Mouse (Mus musculus): ENCODE results near the gene Gm11595. TPM values are rescaled to one million over a fixed set of nuclear protein-coding genes. Genes with fewer than 3 reads are reported as not detected.

Gene Gm11595
- polyA plus RNA-seq, 1 experiment from 2014 or later, result not detected

GRCm38 (mm10) chr11:99724061-99724460 lies 48.7 kb downstream of the Gm11595 start:
- no peak for ATAC-seq
- Histone ChIP-seq H3K4me1 (no peaks in the 10 kb centered on the region), H3K36me3 (ENCODE audit: poor library complexity, severe bottlenecking) (no peaks in the 10 kb centered on the region), H3K9me3 (replicated peaks) (no peaks in the 10 kb centered on the region), H3K4me2 (no peak overlapping the region), H3K27ac (no peak overlapping the region), H3K9ac (no peak overlapping the region), H3K27me3 (no peaks in the 10 kb centered on the region), H3K4me3 (no peak overlapping the region)
- WGBS, result 70% methylated on average over 2 of the region's 2 CpGs

Other genes starting within 250 kb of the Gm11595 start
- not detected in 2 replicates for gene Krt40, start 229.8 kb downstream of the Gm11595 start, polyA plus RNA-seq (2015; fragmentation: Nextera tagmentation; extraction: Ambion mirVana)
- gene Krtap3-3, start 222.0 kb downstream of the Gm11595 start, polyA plus RNA-seq (2015; fragmentation: Nextera tagmentation; extraction: Ambion mirVana), result not detected in 2 replicates
- not detected in 2 replicates for gene Krtap3-2, start 216.1 kb downstream of the Gm11595 start, polyA plus RNA-seq (2015; fragmentation: Nextera tagmentation; extraction: Ambion mirVana)
- not detected in 2 replicates for gene Gm11939, start 213.4 kb downstream of the Gm11595 start, polyA plus RNA-seq (2015; fragmentation: Nextera tagmentation; extraction: Ambion mirVana)
- not detected in 2 replicates for gene Krtap3-1, start 206.3 kb downstream of the Gm11595 start, polyA plus RNA-seq (2015; fragmentation: Nextera tagmentation; extraction: Ambion mirVana)
- gene Krtap1-5, start 191.9 kb downstream of the Gm11595 start, polyA plus RNA-seq (2015; fragmentation: Nextera tagmentation; extraction: Ambion mirVana), result not detected in 2 replicates
- gene Krtap1-4, start 189.3 kb downstream of the Gm11595 start, polyA plus RNA-seq (2015; fragmentation: Nextera tagmentation; extraction: Ambion mirVana), result not detected in 2 replicates
- not detected in 2 replicates for gene Krtap1-3, start 181.6 kb downstream of the Gm11595 start, polyA plus RNA-seq (2015; fragmentation: Nextera tagmentation; extraction: Ambion mirVana)
- not detected in 2 replicates for gene Krtap9-3, start 174.8 kb downstream of the Gm11595 start, polyA plus RNA-seq (2015; fragmentation: Nextera tagmentation; extraction: Ambion mirVana)
- not detected in 2 replicates for gene Gm11938, start 169.6 kb downstream of the Gm11595 start, polyA plus RNA-seq (2015; fragmentation: Nextera tagmentation; extraction: Ambion mirVana)
- gene Gm11937, start 162.7 kb downstream of the Gm11595 start, polyA plus RNA-seq (2015; fragmentation: Nextera tagmentation; extraction: Ambion mirVana), result not detected in 2 replicates
- gene Krtap2-4, start 158.1 kb downstream of the Gm11595 start, polyA plus RNA-seq (2015; fragmentation: Nextera tagmentation; extraction: Ambion mirVana), result not detected in 2 replicates
- not detected in 2 replicates for gene Gm11562, start 152.5 kb downstream of the Gm11595 start, polyA plus RNA-seq (2015; fragmentation: Nextera tagmentation; extraction: Ambion mirVana)
- gene Krtap4-1, start 144.7 kb downstream of the Gm11595 start, polyA plus RNA-seq (2015; fragmentation: Nextera tagmentation; extraction: Ambion mirVana), result not detected in 2 replicates
- gene Krtap4-2, start 137.8 kb downstream of the Gm11595 start, polyA plus RNA-seq (2015; fragmentation: Nextera tagmentation; extraction: Ambion mirVana), result not detected in 2 replicates
- gene Krtap4-7, start 128.8 kb downstream of the Gm11595 start, polyA plus RNA-seq (2015; fragmentation: Nextera tagmentation; extraction: Ambion mirVana), result not detected in 2 replicates
- gene Gm11555, start 122.7 kb downstream of the Gm11595 start, polyA plus RNA-seq (2015; fragmentation: Nextera tagmentation; extraction: Ambion mirVana), result not detected in 2 replicates
- gene Gm11563, start 114.0 kb downstream of the Gm11595 start, polyA plus RNA-seq (2015; fragmentation: Nextera tagmentation; extraction: Ambion mirVana), result not detected in 2 replicates
- gene Krtap4-6, start 107.0 kb downstream of the Gm11595 start, polyA plus RNA-seq (2015; fragmentation: Nextera tagmentation; extraction: Ambion mirVana), result not detected in 2 replicates
- not detected in 2 replicates for gene Gm14190, start 82.2 kb downstream of the Gm11595 start, polyA plus RNA-seq (2015; fragmentation: Nextera tagmentation; extraction: Ambion mirVana)
- gene Gm14180, start 38.6 kb downstream of the Gm11595 start, polyA plus RNA-seq (2015; fragmentation: Nextera tagmentation; extraction: Ambion mirVana), result not detected in 2 replicates
- not detected in 2 replicates for gene Krtap4-8, start 7.8 kb upstream of the Gm11595 start, polyA plus RNA-seq (2015; fragmentation: Nextera tagmentation; extraction: Ambion mirVana)
- gene Krtap4-9, start 12.3 kb upstream of the Gm11595 start, polyA plus RNA-seq (2015; fragmentation: Nextera tagmentation; extraction: Ambion mirVana), result not detected in 2 replicates
- gene Gm11596, start 20.6 kb upstream of the Gm11595 start, polyA plus RNA-seq (2015; fragmentation: Nextera tagmentation; extraction: Ambion mirVana), result not detected in 2 replicates
- not detected in 2 replicates for gene Gm11569, start 26.0 kb upstream of the Gm11595 start, polyA plus RNA-seq (2015; fragmentation: Nextera tagmentation; extraction: Ambion mirVana)
- gene Gm11554, start 31.5 kb upstream of the Gm11595 start, polyA plus RNA-seq (2015; fragmentation: Nextera tagmentation; extraction: Ambion mirVana), result not detected in 2 replicates
- not detected in 2 replicates for gene Krtap4-13, start 37.0 kb upstream of the Gm11595 start, polyA plus RNA-seq (2015; fragmentation: Nextera tagmentation; extraction: Ambion mirVana)
- gene Gm11564, start 42.8 kb upstream of the Gm11595 start, polyA plus RNA-seq (2015; fragmentation: Nextera tagmentation; extraction: Ambion mirVana), result not detected in 2 replicates
- gene 2300003K06Rik, start 65.2 kb upstream of the Gm11595 start, polyA plus RNA-seq (2015; fragmentation: Nextera tagmentation; extraction: Ambion mirVana), result not detected in 2 replicates
- gene Krtap4-16, start 78.7 kb upstream of the Gm11595 start, polyA plus RNA-seq (2015; fragmentation: Nextera tagmentation; extraction: Ambion mirVana), result not detected in 2 replicates
- gene Gm11568, start 85.0 kb upstream of the Gm11595 start, polyA plus RNA-seq (2015; fragmentation: Nextera tagmentation; extraction: Ambion mirVana), result not detected in 2 replicates
- not detected in 2 replicates for gene Gm11559, start 91.6 kb upstream of the Gm11595 start, polyA plus RNA-seq (2015; fragmentation: Nextera tagmentation; extraction: Ambion mirVana)
- gene Krtap9-1, start 100.5 kb upstream of the Gm11595 start, polyA plus RNA-seq (2015; fragmentation: Nextera tagmentation; extraction: Ambion mirVana), result not detected in 2 replicates
- not detected in 2 replicates for gene Gm11567, start 106.3 kb upstream of the Gm11595 start, polyA plus RNA-seq (2015; fragmentation: Nextera tagmentation; extraction: Ambion mirVana)
- gene Krtap31-1, start 135.0 kb upstream of the Gm11595 start, polyA plus RNA-seq (2015; fragmentation: Nextera tagmentation; extraction: Ambion mirVana), result not detected in 2 replicates
- not detected in 2 replicates for gene Gm11565, start 141.8 kb upstream of the Gm11595 start, polyA plus RNA-seq (2015; fragmentation: Nextera tagmentation; extraction: Ambion mirVana)
- gene Krtap31-2, start 163.4 kb upstream of the Gm11595 start, polyA plus RNA-seq (2015; fragmentation: Nextera tagmentation; extraction: Ambion mirVana), result not detected in 2 replicates
- gene Krtap9-5, start 175.6 kb upstream of the Gm11595 start, polyA plus RNA-seq (2015; fragmentation: Nextera tagmentation; extraction: Ambion mirVana), result not detected in 2 replicates
- gene Krtap29-1, start 206.1 kb upstream of the Gm11595 start, polyA plus RNA-seq (2015; fragmentation: Nextera tagmentation; extraction: Ambion mirVana), result not detected in 2 replicates
- not detected in 2 replicates for gene Krtap16-1, start 213.7 kb upstream of the Gm11595 start, polyA plus RNA-seq (2015; fragmentation: Nextera tagmentation; extraction: Ambion mirVana)
- gene Krtap17-1, start 221.1 kb upstream of the Gm11595 start, polyA plus RNA-seq (2015; fragmentation: Nextera tagmentation; extraction: Ambion mirVana), result not detected in 2 replicates
- not detected in 2 replicates for gene Krt33a, start 243.3 kb upstream of the Gm11595 start, polyA plus RNA-seq (2015; fragmentation: Nextera tagmentation; extraction: Ambion mirVana)

Data from forebrain, embryonic 13.5 days (tissue).